Mouse (Mus musculus) heart, adult 18-20 months (tissue): ENCODE measurements around the gene Gm32742. TPM values are rescaled to one million over a fixed set of nuclear protein-coding genes. Genes with fewer than 3 reads are reported as not detected.
A peak's percentile ranks its signal among the peaks of the same experiment; 100 is the strongest.

Experiments used
- DNase-seq, 2 experiments: peaks; one replicate each; pipeline ENCODE4 v3.0.0; 2021 to 2022; ENCODE audit warnings: mixed read lengths in 1 of 2
- long read RNA-seq, 2 experiments: library from polyadenylated mRNA; stranded (forward); transcript quantifications; one replicate each; pipeline ENCODE4 v2.0.0; 2021
- total RNA-seq, 2 experiments: library from RNA; stranded (reverse); gene quantifications; 2 replicates each; pipeline ENCODE4 v1.2.3; 2021

The Gm32742 gene
- total RNA-seq, result under 1 TPM in 1 of 2 experiments, not detected in 1; 0.03 TPM
- long read RNA-seq, experiment 1, result 0 reads
- long read RNA-seq, experiment 2, result 0 reads

DNA sequence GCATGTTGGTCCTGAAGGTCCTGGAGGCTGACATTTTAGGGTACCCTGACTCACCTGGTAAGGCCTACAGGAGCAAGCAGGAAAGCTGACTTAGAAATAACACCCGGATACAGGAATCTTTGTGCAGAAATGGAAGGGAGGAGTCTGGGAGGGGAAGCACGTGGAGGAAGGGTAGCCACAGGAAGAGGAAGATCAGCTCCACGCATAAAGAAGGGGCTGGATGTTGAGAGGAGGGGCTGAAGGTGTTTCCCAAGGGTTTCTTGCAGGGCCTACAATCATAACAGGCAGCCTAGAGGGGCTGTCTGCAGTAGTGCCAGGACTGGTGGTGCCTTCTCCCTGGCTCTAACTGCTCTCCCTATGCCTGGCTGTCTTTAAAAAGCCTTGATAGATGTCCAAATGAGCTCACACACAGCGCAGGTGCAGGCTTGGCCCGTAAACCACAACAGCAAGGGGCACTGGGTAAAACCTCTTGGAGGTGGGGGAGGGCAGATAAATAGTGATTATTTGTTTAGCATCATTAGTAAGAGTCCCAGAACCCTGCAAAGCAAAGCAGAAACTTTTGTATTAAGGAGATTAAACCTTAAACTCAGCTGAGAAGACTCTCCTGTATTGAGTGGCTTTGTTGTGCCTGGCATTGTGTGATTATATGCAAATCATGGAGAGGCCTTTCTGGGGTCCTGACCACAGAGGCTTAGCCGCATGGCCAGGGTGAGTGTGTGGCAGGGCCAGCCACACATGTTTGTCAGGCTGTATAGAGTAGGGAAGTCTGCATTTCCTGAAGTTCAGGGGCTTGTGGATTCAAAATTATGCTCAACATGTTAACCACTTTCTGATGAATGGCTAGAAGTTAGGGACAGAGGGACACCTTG is at the start of gene Gm32742:
Gm32742 (minus strand) TSS at position 206 of the 869 bp plus-strand sequence.
- DNase-seq, result no peak

DNA sequence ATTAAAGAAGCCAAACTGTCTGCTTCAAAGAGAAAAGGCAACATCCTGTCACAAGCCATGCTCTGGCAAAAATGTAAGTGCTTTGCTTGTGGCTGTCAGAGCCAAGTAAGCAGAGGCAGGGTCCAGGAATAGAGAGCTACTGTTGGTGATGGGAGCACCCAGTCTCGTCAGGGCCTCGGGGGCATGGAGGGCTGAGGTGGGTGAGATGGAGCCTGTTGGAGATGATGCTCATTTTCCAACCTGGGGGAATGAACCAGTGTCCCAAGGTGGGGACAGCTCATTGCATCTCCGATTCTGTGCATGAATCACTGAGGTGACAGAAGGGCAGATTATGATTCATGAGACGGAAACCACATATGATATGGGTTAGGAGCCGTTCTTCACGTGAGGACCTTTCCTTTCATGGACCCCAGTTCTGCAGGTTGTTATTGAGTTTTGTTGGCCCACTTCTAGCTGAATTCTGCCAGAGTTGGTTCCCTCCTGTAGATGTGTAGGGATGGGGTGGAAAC is 48.5 kb upstream of the Gm32742 start:
- no peak for DNase-seq

- peak in 1 of 2 experiments; percentile 29 for DNase-seq
Observed at GRCm38 (mm10) chr9:51213023-51213728, 47.9 kb upstream of the Gm32742 start, which contains the start of gene Pou2af1. Gene Pou2af1 (plus strand): TSS chr9:51213708.

- no peak for DNase-seq
Observed at GRCm38 (mm10) chr9:51211191-51211590, 45.9 kb upstream of the Gm32742 start.

GRCm38 (mm10) chr9:51208974-51209332 is 43.6 kb upstream of the Gm32742 start:
- DNase-seq, result no peak

- no peak for DNase-seq
Observed at GRCm38 (mm10) chr9:51194790-51195189, 29.5 kb upstream of the Gm32742 start.

DNA sequence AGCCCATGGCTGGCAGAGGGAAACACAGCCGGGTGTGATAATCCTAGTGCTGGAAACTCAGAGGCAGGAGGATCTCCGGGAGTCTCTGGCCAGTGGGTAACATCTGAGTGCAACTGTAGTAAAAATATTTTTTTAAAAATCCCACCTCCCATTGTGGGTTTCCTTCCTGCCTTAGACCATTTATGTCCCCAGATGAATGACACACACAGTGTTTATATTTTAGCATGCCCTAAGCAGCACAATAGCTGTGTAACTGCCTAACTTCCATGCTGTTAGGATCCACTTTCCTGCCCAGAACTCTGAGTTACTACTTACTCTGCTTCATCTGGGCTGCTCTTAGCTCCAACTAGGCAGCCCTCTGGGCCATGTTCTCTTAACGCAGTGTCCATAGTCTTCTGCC is 25.3 kb upstream of the Gm32742 start:
- no peak for DNase-seq

DNA sequence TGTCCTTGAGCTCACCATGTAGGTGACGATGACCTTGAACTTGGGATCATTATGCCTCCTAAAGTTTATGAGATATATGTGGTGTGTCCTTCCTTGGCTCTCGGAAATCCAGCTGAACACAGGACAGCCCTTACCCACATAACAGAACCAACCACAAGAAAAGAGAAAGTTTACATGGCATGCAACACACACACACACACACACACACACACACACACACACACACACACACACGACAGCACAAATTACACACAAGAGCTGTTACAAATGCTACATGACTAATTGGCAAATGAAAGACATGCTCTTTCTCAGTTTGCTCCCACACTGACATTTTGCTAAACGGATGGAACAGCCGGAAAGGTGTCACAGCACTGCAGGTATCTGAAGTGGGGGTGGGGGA is 20.6 kb upstream of the Gm32742 start:
- no peak for DNase-seq

DNA sequence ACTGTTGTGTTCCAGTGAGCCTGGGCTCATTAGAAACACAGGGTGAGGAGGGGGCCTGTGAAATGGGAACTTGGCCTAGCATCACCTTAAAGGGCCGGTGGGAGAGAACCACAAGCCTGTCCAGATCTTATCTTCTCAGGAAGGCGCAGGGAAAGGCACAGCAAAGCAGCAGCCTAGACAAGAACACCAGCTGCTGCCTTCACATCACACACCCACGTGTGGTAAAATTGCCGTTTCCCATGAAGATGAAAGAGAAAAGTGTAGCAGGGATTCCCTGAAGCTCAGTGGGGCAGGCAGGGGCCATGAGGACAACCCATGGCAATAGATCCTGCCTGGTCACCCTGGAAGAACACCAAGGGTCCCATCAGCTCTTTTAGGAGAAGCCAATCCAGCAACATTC is 20.1 kb upstream of the Gm32742 start:
- DNase-seq, result no peak

GRCm38 (mm10) chr9:51182716-51183710 is 17.7 kb upstream of the Gm32742 start:
- DNase-seq, result peak in 1 of 2 experiments; percentile 14

GRCm38 (mm10) chr9:51180621-51181020 is 15.3 kb upstream of the Gm32742 start:
- peak; percentile 7 to 25 for DNase-seq

DNA sequence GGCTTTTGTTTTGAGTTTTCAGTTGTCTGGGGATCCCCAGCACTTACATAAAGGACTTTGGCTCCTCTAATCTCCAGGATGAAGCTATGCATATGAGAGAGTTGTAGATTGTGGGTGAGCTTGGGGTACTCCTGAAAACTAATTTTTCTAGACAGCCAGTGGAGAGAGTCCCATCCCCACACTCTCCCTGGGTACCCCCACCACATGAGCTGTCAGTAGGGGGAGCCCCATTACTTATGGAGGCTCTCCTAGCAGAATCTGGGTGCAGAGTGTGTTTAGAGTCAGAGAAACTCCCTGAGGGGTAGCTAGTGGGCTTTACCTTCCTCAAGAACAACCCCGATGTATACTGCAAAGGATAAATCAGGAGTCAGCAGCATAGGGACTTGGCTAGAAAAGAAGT is 13.0 kb upstream of the Gm32742 start:
- DNase-seq, result no peak

- DNase-seq, result no peak
Observed at GRCm38 (mm10) chr9:51175722-51176121, 10.4 kb upstream of the Gm32742 start.

GRCm38 (mm10) chr9:51174890-51175464 is 9.7 kb upstream of the Gm32742 start:
- DNase-seq, result no peak

- DNase-seq, result no peak
Observed at GRCm38 (mm10) chr9:51170298-51170697, 5.0 kb upstream of the Gm32742 start.

DNA sequence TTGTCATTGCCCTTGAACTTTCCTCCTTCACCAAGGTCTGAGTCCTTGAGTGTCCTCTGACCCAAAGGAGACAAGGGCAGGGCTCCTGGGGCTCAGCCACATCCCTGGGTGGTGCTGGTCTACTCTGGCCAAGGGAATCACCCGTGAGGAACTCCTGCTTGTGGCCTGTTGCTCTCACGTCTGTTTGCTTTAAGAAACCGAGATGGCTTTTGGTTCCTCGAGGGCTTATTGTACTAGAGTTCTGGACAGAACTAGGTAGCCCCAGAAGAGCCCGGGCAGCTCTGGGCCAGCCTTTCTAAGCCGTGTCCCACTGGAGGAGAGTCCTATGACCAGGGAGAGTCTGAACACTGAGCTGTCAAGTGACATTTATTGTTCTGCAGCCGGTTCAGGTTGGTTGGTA is 3.8 kb upstream of the Gm32742 start:
- no peak for DNase-seq

- DNase-seq, result no peak
Observed at GRCm38 (mm10) chr9:51168698-51169097, 3.4 kb upstream of the Gm32742 start.

DNA sequence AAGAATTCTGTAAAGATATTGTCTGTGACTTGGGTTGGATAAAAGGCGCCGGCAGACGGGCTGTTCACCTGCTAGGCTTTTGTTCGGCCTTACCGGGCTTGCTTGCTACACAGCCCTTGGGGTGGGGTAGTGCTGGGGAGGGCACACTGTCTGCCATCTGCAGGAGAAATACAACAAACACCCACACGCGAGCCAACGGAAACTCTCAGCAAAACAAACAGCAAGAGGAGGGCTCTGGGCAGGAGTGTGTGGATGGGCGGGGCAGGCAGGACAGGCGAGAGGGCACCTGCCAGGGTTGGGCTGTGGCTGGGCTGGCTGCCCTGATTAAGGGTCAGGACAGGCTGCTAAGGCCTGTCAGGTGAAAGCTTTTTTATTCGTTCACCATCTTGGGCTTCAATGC is 2.6 kb upstream of the Gm32742 start:
- no peak for DNase-seq

GRCm38 (mm10) chr9:51163989-51164388 is 1.3 kb downstream of the Gm32742 start:
- no peak for DNase-seq

DNA sequence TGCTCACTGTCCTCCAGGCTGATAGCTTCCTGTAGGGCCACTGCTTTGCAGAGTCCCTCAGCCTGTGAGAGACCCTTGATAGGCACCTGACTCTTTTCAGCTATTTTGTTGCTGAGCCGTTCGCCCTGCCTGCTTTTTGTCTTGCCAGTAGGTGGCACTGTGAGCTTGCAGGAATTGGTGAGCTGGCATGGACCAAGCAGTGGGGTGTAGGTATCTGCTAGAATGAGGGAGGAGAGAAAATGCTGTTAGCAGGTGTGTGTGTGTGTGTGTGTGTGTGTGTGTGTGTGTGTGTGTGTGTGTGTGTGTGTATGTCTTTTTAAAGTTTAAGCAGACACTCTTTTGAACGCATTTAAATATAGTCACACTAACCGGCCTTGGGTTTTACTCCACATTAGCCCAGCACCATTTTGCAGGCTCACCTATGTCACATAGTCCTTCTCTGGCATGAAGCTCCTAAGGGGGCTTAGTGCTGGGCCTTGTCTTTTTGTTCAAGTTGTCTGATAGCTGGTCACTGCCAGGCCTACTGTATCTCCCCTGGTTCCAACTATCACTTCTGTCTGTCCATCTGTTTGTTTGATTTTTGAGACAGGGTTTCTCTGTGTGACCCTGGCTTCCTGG is 3.4 kb downstream of the Gm32742 start:
- peak; percentile 72 to 88 for DNase-seq
